Mouse (Mus musculus) ES-Bruce4 (cell line): ENCODE results near the gene Nbea.

Experiments used
- CTCF ChIP-seq: IDR thresholded peaks from one replicate; pipeline ENCODE4 v1.8.1; 2011; ENCODE audit warnings: low read depth, low read length
- EP300 ChIP-seq: IDR thresholded peaks from 2 replicates; pipeline ENCODE4 v1.6.1; 2011; ENCODE audit warnings: low read depth, low read length; ENCODE audit not compliant: insufficient read depth
- POLR2A ChIP-seq: IDR thresholded peaks from one replicate; pipeline ENCODE4 v1.8.1; 2011; ENCODE audit warnings: low read length; ENCODE audit not compliant: insufficient read depth

DNA sequence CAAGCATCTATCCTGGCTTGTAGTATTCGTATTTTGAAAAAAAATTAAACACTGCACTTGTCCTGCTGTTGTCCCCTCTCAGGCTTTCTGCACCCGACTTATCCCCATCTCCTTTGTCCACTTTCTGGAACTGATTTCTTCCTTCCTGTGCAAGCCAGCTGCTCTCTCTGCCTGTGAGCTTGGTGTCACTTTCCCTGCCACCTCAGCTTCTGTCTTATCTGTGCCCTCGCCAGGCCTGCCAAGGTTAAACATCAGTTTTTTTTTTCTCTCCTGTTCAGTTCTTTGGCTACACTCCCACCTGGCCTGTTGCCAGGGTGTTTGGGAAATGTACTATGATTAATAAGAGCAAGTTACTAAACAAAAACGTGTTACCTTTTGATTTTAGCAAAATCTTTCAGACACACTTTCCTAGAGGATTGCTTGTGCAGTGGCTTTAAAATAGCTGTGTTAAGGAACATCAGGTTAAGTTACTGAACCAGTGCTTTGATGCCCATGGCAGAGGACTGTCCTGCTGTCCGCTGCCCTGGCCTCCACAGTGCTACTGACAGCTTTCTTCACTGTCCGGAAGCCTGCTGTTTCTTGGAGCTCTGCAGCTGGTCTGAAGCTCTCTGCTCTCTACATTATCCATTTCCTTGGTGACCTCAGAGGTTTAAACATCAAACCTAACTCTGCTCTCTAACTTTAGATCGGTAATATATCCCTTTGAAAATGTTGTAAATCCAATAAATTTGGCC lies 389.5 kb downstream of the Nbea start:
- no peak for TF ChIP-seq POLR2A
- no peak for TF ChIP-seq EP300
- TF ChIP-seq CTCF: no peak
